Comparison of ENCODE assay signal across 12 mouse cellular contexts in genomic region chr10:60822641-60823425, GRCm38 (mm10). TPM values are rescaled to one million over a fixed set of nuclear protein-coding genes. Genes with fewer than 3 reads are reported as not detected.
DNase-seq lines count a peak whose midpoint lies in the region; ATAC-seq and TF ChIP-seq lines count a peak whose summit lies in the region.
"Had no signal": no experiment of that assay in that cellular context is flagged by ENCODE, and none has a peak within 500 bp of the region (broad histone marks: within the 10 kb centered on the region; RNA-seq: fewer than 3 reads in every experiment).

No protein-coding gene starts in this region.

- TF ChIP-seq POLR2A in heart, adult 2 months (IDR thresholded peaks at IDR 0.05; ENCODE audit: insufficient read depth, low read depth, low read length) = no peak

- TF ChIP-seq EP300 in heart, adult 2 months (IDR thresholded peaks at IDR 0.05; ENCODE audit: insufficient read depth, low read depth, low read length) = no peak
- no peak for TF ChIP-seq EP300 in heart, postnatal 0 days (IDR thresholded peaks at IDR 0.05; ENCODE audit: low read depth)

- H3K36me3 ChIP-seq in heart, adult 2 months (ENCODE audit: control insufficient read depth, insufficient read depth, low read length) = no peaks in the 10 kb centered on the region
- H3K36me3 ChIP-seq in C2C12 (ENCODE audit: control insufficient read depth, insufficient read depth) = peaks cover 54% of the 10 kb centered on the region
- no peaks in the 10 kb centered on the region for H3K36me3 ChIP-seq in heart, postnatal 0 days (replicated peaks; ENCODE audit: control insufficient read depth, insufficient read depth, low read length)
- H3K36me3 ChIP-seq: liver, embryonic 15.5 days had no signal

- no peak overlapping the region for H3K4me3 ChIP-seq in heart, adult 2 months
- no peak overlapping the region for H3K4me3 ChIP-seq in C2C12 (ENCODE audit: insufficient read depth, poor library complexity, severe bottlenecking)
- no peak overlapping the region for H3K4me3 ChIP-seq in heart, postnatal 0 days (ENCODE audit: low read depth, low read length)
- H3K4me3 ChIP-seq: liver, embryonic 15.5 days had no signal

- peak overlapping the region; percentile 55 for H3ac ChIP-seq in C2C12 (ENCODE audit: control insufficient read depth, insufficient read length, low read depth)

- H3K27ac ChIP-seq in heart, adult 2 months = no peak overlapping the region; the same call in 1 of the 2 replicates
- H3K27ac ChIP-seq in heart, postnatal 0 days (ENCODE audit: low read depth) = peak overlapping the region; percentile 35; the same call in 1 of the 2 replicates
- H3K27ac ChIP-seq: liver, embryonic 15.5 days; macrophage had no signal

- H3K9ac ChIP-seq in heart, adult 2 months (ENCODE audit: low read depth, low read length) = no peak overlapping the region
- no peak overlapping the region for H3K9ac ChIP-seq in heart, postnatal 0 days (replicated peaks; ENCODE audit: low read depth, low read length)
- H3K9ac ChIP-seq: liver, embryonic 15.5 days had no signal

- 83% methylated on average over 17 of the region's 17 CpGs for WGBS in heart, adult 2 months
- WGBS in heart, postnatal 0 days = 64% methylated on average over 17 of the region's 17 CpGs

- TF ChIP-seq CTCF in heart, adult 2 months (IDR thresholded peaks at IDR 0.05) = no peak
- TF ChIP-seq CTCF in C2C12 (IDR thresholded peaks at IDR 0.05; ENCODE audit: control insufficient read depth, insufficient read depth, insufficient read length) = no peak
- no peak for TF ChIP-seq CTCF in heart, postnatal 0 days (IDR thresholded peaks at IDR 0.05; ENCODE audit: low read depth)

- peaks cover 98% of the 10 kb centered on the region for H3K79me3 ChIP-seq in C2C12 (ENCODE audit: low read depth)

- H3K4me2 ChIP-seq in heart, postnatal 0 days (ENCODE audit: low read depth, low read length) = no peak overlapping the region
- H3K4me2 ChIP-seq: liver, embryonic 15.5 days had no signal

- H3K79me2 ChIP-seq in heart, adult 2 months (replicated peaks; ENCODE audit: control insufficient read depth, insufficient read depth, low read length) = 0 out of 2 replicates have a peak, but pooled peaks cover 2% of the 10 kb centered on the region
- peaks cover 100% of the 10 kb centered on the region for H3K79me2 ChIP-seq in C2C12 (ENCODE audit: control insufficient read depth, insufficient read depth)

- intact Hi-C loops in heart, adult 2 months (cut with DNase I) = no loop called here

- no peaks in the 10 kb centered on the region for H3K9me3 ChIP-seq in heart, postnatal 0 days (replicated peaks; ENCODE audit: control insufficient read depth, low read length)
- H3K9me3 ChIP-seq: liver, embryonic 15.5 days had no signal

- DNase-seq in heart, adult 2 months = peak; percentile 2 to 15
- no peak for DNase-seq in heart, adult 8-10 months (ENCODE audit: low spot score)
- peak; percentile 57 to 60 for DNase-seq in cerebellum, postnatal 10 days
- no peak for DNase-seq in heart, postnatal 0 days (ENCODE audit: low spot score)
- no peak for DNase-seq in B cell, adult 2 months
- DNase-seq in layer of hippocampus, adult 9-11 months = no peak
- no peak for DNase-seq in neural tube, embryonic 10.5 days (ENCODE audit: extremely low spot score, low spot score)
- DNase-seq: kidney, adult 18-20 months; thymus, adult 2 months had no signal

- H3K27me3 ChIP-seq in heart, adult 2 months (ENCODE audit: control insufficient read depth, insufficient read depth, low read length) = no peaks in the 10 kb centered on the region
- no peaks in the 10 kb centered on the region for H3K27me3 ChIP-seq in C2C12 (ENCODE audit: control insufficient read depth, insufficient read depth, insufficient read length)
- H3K27me3 ChIP-seq in heart, postnatal 0 days (ENCODE audit: control insufficient read depth, insufficient read depth, low read length) = no peaks in the 10 kb centered on the region

- ATAC-seq in heart, postnatal 0 days (ENCODE audit: insufficient read depth, low read depth) = no peak

- peaks cover 26% of the 10 kb centered on the region for H3K4me1 ChIP-seq in heart, adult 2 months (ENCODE audit: control insufficient read depth, insufficient read depth, low read length)
- H3K4me1 ChIP-seq in heart, postnatal 0 days (ENCODE audit: control insufficient read depth, insufficient read depth) = peaks cover 58% of the 10 kb centered on the region
- H3K4me1 ChIP-seq: liver, embryonic 15.5 days had no signal

TF ChIP-seq in C2C12, 6 proteins besides CTCF, POLR2A, EP300 and RAD21:
- TF ChIP-seq CEBPB (IDR thresholded peaks at IDR 0.05; ENCODE audit: low read depth) (no peak), MAX (IDR thresholded peaks at IDR 0.05) (no peak), MYOD1 (IDR thresholded peaks at IDR 0.05; ENCODE audit: control insufficient read depth, insufficient read length, low read depth) (no peak), USF1 (IDR thresholded peaks at IDR 0.05; ENCODE audit: low read depth) (no peak), FOSL1 (IDR thresholded peaks at IDR 0.05; ENCODE audit: insufficient read depth, low read length, poor library complexity, severe bottlenecking) (no peak), MYOG (IDR thresholded peaks at IDR 0.05; ENCODE audit: control insufficient read depth, extremely low read depth, insufficient read length) (no peak)

RNA-seq across cellular contexts. Expression of gene Unc5b, which starts 8.5 kb away (rescaled TPM):
- total RNA-seq in heart, adult 2 months (2021) = 10 to 100 TPM; 11.0 to 12.6 TPM
- 12.2 and 15.0 TPM in 2 replicates for polyA plus RNA-seq in heart, adult 2 months (2012; rRNA removed)
- total RNA-seq in heart, adult 8-10 months (2022) = 10 to 100 TPM in 3 of 4 experiments, 1 to 10 TPM in 1; 9.6 to 14.5 (median 12.0) TPM
- polyA plus RNA-seq in C2C12 (2012; fragmentation: generic; extraction: Trizol) = 142 TPM
- total RNA-seq in heart, postnatal 0 days (2014; rRNA removed; ENCODE audit: low replicate concordance) = 50.5 and 63.2 TPM in 2 replicates
- 4.9 and 5.0 TPM in 2 replicates for polyA plus RNA-seq in heart, postnatal 0 days (2015; fragmentation: Nextera tagmentation; extraction: Ambion mirVana)

Comparison
In these comparisons a context has a peak if more than half of its experiments do, and no peak if none do; other contexts are left out.
1. DNase-seq: peak in heart, adult 2 months (2 of 2) and cerebellum, postnatal 10 days (2 of 2); none in heart, adult 8-10 months (single experiment), heart, postnatal 0 days (single experiment), B cell, adult 2 months (0 of 2), layer of hippocampus, adult 9-11 months (single experiment) and neural tube, embryonic 10.5 days (single experiment).